Mouse (Mus musculus) E14TG2a.4 (cell line): ENCODE data around the gene Trim43c.
"Not testable (repeated sequence)": the region's sequence is repeated elsewhere in the genome, so short reads cannot be mapped to it uniquely, and the experiment has no call there.

Source experiments
- H3K27me3 ChIP-seq: 2 replicates; pipeline ENCODE4 v1.6.1; 2014; ENCODE audit warnings: low read length, control low read depth; ENCODE audit not compliant: insufficient read depth
- H3K36me3 ChIP-seq: 2 replicates; pipeline ENCODE4 v1.6.1; 2014; ENCODE audit warnings: low read length, control low read depth; ENCODE audit not compliant: insufficient read depth
- H3K4me1 ChIP-seq: replicated peaks from 2 replicates; pipeline ENCODE4 v1.6.1; 2014; ENCODE audit warnings: low read depth, low read length, control low read depth
- H3K4me3 ChIP-seq: replicated peaks from 2 replicates; pipeline ENCODE4 v1.5.1; 2014; ENCODE audit warnings: mild to moderate bottlenecking, low read length
- H3K9me3 ChIP-seq: 2 replicates; pipeline ENCODE4 v1.6.1; 2014; ENCODE audit warnings: low read length, control low read depth

The Trim43c gene

GRCm38 (mm10) chr9:88838864-88839263 is at the start of gene Trim43c:
Gene Trim43c (plus strand): TSS chr9:88839164.
- H3K4me1 ChIP-seq, H3K4me3 ChIP-seq, H3K36me3 ChIP-seq, H3K9me3 ChIP-seq, H3K27me3 ChIP-seq: not testable (repeated sequence)

- not testable (repeated sequence) for H3K27me3 ChIP-seq, H3K9me3 ChIP-seq
These were observed 14.1 kb downstream of the Trim43c start for GRCm38 (mm10) chr9:88853072-88853471.

GRCm38 (mm10) chr9:88858566-88859492 is 19.9 kb downstream of the Trim43c start:
- not testable (repeated sequence) for H3K27me3 ChIP-seq, H3K9me3 ChIP-seq, H3K36me3 ChIP-seq, H3K4me1 ChIP-seq
- peak overlapping the region; percentile 71 for H3K4me3 ChIP-seq

More at GRCm38 (mm10) chr9:88853072-88853471, 14.1 kb downstream of the Trim43c start:
- not testable (repeated sequence) for H3K4me3 ChIP-seq, H3K4me1 ChIP-seq, H3K36me3 ChIP-seq
